Mouse (Mus musculus): ENCODE results near the gene Pold1.

The Pold1 gene

DNA sequence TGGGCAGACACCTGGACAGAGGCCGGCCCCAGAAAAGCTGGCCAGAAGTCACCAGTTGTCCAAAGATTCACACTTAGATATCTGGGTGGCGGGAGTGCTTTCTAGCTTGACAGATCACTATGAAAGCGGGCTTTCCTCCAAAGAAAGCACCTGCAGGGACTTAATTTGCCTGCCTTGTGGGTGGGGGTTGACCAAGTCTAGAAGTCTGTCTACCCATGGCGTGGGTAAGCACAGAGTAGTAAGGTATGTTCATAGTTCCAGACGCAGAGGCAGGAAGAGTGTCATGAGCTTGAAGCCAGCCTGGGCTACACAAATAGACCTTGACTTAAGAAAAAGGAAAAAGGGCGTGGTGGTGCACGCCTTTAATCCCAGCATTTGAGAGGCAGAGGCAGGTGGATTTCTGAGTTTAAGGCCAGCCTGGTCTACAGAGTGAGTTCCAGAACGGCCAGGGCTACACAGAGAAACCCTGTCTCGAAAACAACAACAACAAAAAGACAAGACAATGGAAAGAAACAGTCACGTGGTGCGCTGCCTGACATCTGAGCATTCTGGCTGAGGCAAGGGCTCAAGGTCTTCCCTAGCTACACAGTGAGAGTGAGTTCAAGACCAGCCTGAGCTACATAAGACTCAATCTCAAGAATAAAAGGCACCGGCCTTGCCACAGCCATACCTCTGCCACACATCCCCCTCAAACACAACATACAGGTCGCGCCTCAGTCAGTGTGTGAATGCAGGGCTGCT lies 22.1 kb downstream of the Pold1 start:
- DNase-seq (ENCODE audit: low read depth, low spot score): peak; percentile 76

DNA sequence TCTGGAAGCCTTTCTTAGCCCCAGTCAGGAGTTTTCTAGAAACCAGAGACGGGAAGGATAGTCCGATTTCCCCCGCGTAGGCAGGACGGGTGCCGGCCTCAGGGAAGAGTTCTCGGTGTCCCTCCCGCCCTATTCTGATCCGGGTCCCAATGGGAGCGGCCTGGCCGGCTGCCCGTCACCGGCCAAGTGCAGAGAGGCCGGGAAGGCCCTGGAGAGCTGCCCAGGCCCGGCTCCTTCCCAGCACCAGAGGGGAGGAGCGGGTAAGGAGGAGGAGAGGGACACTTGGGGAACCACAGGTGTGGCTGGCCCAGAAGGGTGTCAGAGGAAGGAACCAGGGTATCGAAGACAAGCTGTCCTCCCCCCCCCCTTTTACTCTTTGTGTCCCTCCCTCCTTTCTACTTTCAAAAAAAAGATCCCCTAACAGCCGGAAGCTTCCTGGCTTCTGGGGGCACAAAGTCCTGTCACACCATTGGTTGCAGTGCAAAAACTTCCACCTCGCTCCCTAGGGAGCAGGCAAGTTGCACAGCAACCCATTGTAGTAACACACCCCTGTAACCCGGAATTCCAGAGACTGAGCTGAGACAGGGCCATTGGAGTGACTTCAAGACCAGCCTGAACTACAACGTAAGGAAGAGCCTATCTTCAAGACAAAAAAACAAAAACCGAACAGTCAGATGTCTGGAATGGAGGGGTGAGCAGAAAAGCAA lies 23.4 kb downstream of the Pold1 start:
- peak; percentile 24 for DNase-seq (ENCODE audit: low read depth, low spot score)

DNA sequence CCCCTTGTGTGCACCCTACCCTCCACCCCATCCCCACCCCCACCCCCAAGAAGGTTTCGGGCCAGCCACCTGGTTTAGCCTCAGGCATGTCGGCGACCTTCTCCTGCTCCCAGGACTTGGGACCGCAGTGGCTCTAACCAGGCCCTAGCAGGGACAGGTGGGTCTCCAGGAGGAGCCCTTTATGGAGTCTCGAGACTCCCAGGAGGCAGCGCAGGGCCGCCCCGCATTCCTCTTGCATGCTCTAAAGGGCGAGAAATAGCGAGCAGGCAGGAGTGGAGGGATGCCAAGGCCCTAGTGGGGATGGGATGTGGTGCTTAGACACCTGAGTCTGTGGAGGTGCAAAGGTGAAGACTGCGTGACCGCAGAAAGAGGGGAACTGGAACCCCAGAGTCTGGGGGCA lies 24.1 kb downstream of the Pold1 start, which contains the start of gene Mybpc2:
Gene Mybpc2, minus strand, starts transcription at position 155 of the 400 bp plus-strand sequence.
- no peak for DNase-seq (ENCODE audit: low read depth, low spot score)

DNA sequence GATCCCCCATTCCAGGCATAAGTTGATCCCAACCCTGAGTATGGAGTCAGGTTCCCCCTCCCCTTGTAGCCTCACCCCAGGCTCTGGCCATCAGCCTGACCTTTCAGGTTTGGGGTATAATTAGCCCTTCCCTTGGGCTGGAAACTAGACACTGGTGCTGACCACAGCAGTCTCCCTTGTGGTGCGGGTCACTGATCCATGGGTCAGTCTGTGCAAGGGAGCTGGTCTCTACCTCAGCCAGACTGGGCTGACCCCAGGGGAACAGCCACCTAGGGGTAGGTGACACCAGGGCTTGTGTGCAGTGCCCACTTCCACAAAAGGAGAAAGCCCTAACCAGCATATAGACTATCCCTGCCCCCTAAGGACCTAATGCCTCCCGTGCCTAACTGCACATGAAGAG lies 25.6 kb downstream of the Pold1 start:
- DNase-seq (ENCODE audit: low read depth, low spot score): no peak

DNA sequence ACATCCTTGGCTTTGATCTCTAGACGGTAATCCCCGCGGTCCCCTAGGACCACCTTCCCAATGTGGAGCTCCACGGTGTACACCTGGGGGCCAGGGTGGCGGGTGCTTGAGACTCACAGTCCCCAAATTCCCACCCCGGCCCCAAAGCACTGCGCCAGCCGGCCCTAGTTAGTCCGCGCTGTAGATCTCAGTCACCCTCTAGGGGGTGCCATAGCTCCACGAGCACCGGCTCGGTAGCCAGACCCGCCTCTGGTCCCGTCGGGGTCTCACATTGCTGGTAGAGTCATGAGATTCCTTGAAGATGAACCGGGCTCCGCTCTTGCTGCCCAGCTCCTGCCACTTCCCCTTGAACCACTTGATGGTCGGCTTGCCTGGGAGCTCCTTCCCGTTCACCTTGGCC lies 26.9 kb downstream of the Pold1 start:
- DNase-seq (ENCODE audit: low read depth, low spot score): peak; percentile 72

DNA sequence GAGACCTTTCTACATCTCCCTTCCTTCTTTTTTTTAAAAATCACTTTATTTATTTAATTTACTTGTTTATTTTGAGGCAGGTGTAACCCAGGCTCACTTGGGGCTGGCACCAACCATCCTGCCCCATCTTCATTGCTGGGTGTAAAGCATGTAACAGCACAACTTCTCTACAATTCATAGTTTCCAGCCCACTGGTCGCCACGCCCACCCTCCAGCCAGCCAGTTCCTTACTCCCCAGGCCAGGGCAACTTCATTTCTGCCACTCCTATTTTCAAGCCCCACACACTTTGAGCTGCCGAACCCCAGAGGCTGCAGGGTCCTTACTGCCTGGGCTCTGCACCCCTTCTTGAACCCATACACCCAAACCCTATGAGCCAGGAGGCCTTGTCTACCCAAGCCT lies 27.7 kb downstream of the Pold1 start:
- peak; percentile 53 for DNase-seq (ENCODE audit: low read depth, low spot score)

DNA sequence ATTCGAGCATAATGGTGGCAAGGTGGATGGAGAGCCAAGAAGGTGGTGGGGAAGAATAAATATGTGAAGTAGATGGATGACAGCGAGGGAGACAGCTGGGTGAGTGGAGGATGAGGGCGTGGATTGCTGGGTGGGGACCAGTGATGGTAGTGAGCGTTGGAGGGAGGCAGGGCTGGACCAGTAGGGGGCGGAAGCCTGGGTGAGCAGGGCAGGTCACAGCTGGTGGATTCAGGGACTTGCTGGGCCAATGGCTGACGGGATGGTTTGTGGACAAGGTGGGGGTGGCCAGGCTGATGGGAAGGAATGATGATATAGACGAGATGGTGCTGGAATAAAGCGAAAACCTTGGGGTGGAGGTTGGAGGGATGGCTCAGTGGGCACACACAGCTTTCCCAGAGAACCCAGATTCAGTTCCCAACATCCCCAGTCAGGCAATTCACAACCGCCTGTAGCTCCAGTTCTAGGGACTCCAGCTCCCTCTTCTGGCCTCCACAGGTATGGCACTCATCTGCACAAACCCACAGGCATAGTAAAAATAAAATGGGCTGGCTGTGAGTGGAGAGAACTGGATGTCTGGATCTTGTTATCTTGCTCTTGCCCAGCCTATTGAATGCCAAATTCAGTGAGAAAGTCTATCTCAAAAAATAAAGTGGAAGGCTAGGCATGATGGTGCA lies 29.3 kb downstream of the Pold1 start:
- DNase-seq (ENCODE audit: low read depth, low spot score): peak; percentile 48

DNA sequence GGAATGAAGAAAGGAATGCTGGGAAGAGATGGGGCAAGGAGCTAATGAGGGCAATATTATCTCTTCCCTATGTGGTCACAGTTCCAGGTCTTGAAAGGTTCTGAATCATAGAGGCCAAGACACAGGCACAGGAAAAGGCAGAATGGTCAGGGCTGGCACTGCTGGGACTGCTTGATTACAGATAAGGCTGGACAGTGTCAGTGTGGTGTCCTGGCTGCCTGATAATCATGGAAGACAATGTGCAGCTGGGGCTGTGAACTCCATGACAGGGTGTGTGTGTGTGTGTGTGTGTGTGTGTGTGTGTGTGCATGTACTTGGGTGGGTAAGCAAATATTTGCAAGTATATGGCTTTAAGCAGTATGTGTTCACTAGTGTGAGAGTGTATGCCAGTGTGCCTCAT lies 41.2 kb downstream of the Pold1 start:
- no peak for DNase-seq (ENCODE audit: low read depth, low spot score)

DNA sequence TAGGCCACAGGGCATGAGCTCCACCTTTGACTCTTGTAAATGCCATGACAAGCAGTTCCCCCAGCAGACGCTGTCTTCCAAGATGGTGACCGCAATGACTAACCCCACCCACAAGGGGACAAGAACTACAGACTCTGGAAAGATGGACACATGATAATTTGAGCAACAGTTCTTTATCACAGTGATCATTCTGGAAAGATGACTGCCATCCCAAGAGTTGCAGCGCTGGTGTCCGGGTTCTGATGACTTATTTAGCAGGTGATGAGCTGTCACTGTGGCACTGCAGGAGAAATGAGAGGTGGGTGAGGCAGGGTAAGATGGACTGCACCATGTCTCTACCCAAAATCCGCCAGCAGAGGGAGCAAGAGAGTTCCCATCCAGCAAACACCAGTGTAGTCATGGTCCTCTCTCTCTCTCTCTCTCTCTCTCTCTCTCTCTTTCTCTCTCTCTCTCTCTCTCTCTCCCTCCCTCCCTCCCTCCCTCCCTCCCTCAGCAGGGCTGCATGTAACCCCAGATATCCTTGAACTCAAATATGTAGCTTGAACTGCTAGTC lies 47.0 kb downstream of the Pold1 start:
- peak; percentile 75 for DNase-seq (ENCODE audit: low read depth, low spot score)

DNA sequence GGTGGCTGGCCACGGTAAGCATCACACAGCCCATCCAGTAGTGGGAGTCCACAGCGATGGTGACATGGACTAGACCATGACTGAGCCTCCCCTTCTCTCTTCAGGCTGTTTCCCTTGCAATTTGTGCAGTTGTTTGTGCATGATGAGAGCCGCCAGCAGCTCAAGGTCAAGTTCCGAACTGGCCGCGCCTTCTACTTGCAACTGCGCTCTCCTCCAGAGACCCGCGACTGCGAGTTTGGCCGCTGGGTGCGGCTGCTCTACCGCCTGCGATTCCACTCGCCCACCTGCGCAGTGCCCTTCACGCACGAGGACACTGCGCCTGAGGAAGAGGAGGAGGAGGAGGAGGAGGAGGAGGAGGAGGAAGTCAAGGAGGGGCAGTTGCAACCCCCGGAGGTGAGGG lies 48.6 kb downstream of the Pold1 start:
- no peak for DNase-seq (ENCODE audit: low read depth, low spot score)

DNA sequence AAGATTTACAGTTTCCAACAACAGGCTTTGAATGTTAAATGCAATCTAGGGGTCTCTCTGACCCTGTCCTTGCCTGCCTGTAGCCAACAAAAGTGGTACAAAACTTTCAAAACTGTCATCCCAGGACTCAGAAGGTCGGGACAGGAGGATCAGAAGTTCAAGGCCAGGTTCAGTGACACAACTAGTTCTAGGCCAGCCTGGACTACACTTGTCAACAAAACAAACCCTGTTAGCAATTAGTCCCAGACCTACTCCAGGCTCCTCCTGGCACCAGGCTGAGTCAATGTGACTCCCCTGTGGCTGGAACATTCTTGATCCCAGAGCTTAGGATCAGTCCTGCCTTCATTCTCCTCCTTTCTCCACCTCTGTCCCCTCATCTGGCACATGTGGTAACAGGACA lies 49.7 kb downstream of the Pold1 start:
- DNase-seq (ENCODE audit: low read depth, low spot score): no peak

DNA sequence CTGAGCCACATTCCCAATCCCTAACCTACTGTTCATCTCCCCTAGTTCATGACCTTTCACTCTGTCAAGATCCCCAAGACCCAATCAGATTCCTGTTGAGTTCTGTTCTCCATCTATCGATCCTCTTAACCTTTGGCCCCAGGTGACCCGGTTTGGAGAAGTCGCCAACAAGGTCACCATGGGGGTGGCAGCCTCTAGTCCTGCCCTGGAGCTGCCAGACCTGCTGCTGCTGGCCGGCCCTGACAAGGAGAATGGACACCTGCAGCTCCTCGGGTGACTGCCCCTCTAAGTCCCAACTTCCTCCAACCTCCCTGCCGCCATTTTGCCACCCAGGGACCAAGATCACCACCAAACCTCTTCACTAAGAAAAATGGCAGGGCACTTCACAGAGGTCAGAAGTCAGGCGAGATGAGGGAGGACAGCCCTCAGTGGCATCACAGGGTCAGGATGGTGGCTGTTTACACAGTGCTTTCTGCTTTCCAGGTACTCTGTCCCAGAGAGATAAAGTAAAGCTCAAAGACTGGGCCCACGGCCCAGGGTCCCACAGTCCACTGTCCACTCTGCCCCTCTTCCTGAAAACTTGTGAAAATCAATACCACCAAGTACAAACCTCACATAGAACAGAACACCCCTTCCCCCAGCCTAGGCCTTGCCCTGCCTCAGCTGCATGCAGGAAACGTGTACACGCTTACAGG lies 51.1 kb downstream of the Pold1 start:
- DNase-seq (ENCODE audit: low read depth, low spot score): peak; percentile 39

DNA sequence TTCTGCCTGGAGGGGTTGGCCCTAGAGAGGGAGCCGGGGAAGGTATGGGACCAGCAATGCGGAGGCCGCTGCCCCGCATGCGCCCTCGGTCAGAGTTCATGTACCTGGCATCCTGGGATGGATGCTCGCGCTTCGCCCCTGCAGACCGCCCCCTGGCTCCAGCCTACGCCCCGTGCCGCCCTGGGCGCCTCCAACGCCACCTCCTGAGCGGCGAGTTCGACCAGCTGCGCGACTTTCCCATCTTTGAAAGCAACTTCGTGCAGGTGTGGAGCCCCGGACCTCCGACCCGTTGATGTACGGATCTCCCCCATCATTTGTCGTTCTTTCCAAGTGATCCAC lies 51.9 kb downstream of the Pold1 start:
- DNase-seq (ENCODE audit: low read depth, low spot score): no peak

DNA sequence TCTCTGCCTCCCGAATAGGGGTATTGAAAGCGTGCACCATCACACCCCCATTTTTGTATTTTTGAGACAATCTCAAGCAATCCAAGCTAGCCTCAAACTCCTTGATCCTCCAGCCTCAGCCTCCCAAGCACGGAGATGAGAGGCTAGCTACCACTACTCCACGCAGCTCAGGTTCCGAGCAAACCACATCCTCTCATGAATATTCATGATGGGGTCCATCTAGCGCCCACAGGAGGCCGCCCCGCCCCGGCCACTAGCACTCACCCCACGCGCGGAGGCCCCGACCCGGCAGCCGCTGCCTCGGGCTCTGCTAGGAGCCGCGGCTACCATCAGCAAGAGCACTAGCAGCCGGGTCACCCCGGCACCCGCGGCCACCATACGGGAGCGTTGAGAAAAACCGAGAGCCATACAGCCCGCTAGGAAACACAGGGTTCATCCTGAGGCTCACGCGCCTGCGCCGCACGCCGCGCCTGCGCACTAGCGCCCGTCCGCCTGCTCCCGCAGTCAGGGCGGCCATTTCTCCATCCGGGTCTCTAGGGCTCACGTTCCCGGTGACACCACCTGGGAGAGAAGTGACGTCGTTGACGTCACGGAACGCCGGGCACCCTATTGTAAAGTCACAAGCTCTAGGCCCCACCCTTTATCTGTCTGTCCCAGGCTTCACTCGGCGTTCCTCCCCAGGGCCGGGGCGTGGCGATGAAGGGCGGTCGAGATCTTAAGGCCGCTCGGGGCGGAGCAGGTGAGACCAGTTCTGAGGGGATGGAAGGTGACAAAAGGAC lies 52.5 kb downstream of the Pold1 start, which contains the start of the genes Emc10 and Fam71e1:
Gene Emc10, minus strand, starts transcription at position 538 of the 779 bp plus-strand sequence.
Gene Fam71e1, plus strand, starts transcription at position 590 of the 779 bp plus-strand sequence.
- peak; percentile 100 for DNase-seq (ENCODE audit: low read depth, low spot score)

DNA sequence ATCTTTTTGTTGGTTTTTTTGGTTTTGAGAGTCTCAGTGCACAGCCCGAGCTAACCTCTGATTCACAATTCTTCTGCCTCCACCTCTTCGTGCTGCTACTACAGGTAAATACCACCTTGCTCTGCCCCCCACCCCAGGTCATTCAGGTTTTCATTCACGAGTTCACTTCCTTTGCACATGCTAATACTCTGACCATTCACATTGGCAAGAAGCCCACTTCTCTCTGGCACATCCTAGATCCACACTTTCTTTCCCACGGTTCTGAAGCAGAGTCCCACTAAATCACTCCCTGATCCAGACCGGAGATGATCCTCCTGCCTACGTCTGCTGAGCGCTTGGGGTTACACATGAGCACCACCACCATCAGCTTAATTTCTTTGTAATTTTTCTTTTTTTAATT lies 53.6 kb downstream of the Pold1 start:
- no peak for DNase-seq (ENCODE audit: low read depth, low spot score)

DNA sequence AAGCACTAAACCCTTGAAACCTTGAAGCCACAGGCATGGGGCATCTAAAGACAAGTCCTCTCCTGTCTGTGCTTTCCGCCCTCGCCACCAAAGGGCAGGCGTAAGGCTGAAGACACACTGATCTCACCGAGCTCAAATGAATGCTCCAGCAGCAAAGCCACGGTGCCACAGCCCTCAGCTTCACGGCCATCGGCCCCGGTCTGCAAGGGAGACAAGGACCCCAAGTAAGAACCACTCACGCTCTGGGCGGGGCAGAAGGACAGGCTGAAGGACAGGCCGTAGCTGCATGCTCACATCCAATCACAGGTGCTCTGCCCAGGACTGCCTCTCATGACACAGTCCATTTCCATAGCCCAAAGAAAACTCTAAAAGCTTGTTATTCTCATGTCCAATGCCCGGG lies 54.0 kb downstream of the Pold1 start:
- DNase-seq (ENCODE audit: low read depth, low spot score): no peak

DNA sequence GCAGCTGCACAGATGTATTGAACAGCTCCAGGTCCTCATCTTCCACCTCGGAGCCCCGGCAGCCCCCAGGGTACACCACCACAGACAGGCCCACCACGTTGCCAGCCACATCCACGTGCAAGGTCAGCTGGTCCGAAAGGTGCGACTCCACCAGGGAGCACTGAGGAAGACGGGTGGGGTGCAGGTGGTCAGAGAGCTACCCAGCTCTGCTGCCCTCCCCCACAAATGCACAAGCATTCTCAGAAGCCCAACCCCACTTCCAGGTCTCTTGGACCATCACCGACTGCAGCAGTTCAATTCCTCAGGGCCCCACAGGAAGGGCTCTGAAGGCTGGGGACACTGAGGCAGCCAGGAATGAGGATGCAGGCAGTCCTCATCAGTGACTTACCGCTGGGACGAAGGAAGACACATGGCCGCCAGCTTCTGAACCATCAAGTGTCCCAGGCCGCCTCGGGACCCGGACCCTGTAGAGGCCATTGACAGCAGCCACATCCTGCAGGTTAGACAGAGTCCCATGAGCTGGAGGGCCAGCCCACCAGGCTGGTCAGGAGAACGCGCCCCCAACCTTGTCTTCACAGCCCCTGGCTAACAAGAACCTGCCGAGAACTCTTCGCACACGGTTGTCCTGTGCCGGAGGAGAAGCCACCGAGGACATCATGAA lies 56.4 kb downstream of the Pold1 start:
- DNase-seq (ENCODE audit: low read depth, low spot score): no peak

DNA sequence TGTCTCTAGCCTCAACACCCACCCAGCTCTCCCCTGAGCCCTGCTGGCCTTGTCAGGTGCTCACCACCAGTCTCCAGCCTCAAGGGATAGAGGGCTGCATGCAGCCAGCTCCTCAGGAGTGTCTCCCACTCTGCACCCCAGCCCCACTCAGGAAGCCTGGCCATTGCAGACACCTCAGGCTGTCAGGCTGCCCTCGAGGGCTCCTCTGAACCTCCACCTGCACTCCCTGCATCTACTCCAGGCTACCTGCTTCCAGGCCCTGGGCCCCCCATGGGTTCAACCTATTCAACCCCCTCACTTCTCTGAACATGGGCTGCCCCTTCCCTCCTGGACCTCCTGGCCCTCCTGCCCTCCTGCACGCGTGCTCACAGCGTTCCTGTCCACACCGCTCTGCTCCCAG lies 57.3 kb downstream of the Pold1 start:
- DNase-seq (ENCODE audit: low read depth, low spot score): no peak

DNA sequence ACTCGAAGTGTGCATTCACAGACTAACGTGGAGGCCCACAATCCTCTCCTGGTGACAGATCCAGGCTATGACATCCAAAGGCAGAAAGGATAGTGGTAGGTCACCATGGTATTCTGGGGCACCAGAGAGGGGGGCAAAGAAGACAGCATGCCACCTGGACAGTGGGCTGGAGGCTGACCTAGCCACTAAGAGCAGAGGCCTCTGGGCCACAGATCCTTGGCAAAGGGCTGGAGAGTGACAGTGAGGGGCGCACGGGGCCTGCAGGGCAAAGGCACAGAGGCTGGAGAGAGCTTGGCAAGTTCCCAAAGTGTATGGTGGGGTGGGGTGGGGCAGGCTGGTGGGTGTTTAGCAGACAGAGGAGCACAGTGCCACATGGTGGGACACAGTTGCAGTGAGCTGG lies 58.4 kb downstream of the Pold1 start:
- DNase-seq (ENCODE audit: low read depth, low spot score): no peak

DNA sequence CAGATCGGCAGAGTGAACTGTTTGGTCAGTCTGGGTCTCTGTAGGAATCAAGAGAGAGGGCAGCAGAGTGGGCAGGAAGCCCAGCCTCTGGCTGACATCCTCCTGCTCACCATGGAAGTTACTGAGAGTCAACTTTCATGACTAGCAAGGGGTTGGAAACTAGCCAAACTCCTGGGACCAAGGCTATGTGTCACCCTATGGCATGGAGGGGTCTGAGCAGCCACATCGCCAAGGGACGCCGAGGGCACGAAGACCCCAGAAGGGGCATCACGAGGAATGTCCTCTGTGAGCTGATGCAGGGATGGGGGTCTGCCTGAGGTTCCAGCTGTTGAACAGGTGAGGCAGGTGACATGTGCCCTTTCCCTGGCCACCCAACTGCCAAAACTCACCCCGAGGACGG lies 60.1 kb downstream of the Pold1 start:
- DNase-seq (ENCODE audit: low read depth, low spot score): no peak
